Mouse (Mus musculus): ENCODE data around the gene Zcchc17.

Zcchc17 gene

GRCm38 (mm10) chr4:130359486-130360237 lies at the start of gene Zcchc17, which contains the start of gene Snrnp40:
TSS of gene Zcchc17 (minus strand) at chr4:130359943.
TSS of gene Snrnp40 (plus strand) at chr4:130360132.
- peak; percentile 99 for DNase-seq (ENCODE audit: low spot score)

- DNase-seq (ENCODE audit: low spot score), result no peak
Measured at GRCm38 (mm10) chr4:130391265-130391664, 31.5 kb upstream of the Zcchc17 start.

DNA sequence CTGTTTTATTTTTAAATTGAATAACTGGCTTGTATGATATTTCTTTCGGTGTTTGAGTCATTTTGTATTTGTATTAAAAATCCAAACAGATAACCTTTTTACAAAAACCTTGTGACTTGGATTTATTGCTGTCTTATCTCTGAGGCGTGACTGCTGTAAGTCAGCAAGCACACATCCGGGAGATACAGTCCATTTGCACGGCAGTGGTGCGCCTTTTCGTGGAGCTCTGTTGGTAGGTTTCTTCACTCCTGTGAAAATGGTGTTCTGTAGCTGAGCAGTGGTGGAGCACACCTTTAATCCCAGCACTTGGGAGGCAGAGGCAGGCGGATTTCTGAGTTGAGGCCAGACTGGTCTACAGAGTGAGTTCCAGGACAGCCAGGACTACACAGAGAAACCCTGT lies 30.2 kb upstream of the Zcchc17 start:
- no peak for DNase-seq (ENCODE audit: low spot score)

- DNase-seq (ENCODE audit: low spot score), result no peak
Measured at GRCm38 (mm10) chr4:130389496-130389895, 29.8 kb upstream of the Zcchc17 start.

DNA sequence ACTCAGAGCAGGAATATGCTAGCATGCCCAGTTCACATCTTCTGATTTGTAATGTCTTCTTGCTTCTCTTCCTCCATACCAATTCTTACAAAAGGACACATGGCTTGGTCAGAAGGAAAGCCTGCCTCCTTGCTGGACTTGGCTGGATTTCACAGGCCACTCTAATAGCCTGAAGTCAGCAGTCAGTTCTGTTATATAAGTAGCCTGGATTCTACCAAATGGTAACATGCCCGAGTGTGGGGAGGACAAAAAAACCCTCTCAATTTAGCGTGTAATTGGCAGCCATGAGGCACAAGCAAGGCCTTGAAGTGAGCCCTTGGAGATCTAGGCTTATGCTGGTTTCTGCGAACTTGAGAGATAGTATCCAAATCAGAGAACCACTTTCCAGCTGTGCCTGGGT lies 27.5 kb upstream of the Zcchc17 start:
- peak; percentile 71 for DNase-seq (ENCODE audit: low spot score)

DNA sequence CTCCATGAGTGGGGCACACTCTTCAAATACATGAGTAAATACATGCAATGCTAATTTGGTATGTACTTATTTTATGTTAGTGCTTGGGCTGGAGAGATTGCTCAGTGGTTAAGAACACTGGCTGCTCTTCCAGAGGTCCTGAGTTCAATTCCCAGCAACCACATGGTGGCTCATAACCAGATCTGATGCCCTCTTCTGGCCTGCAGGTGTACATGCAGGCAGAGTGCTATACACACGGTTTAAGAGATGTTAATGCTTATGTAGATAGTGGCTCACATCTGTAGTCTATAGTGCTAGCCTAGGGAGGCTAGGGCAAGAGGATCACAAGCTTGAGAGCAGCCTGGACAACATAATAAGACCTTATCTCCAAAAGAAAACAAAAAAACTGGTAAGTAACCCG lies 20.7 kb upstream of the Zcchc17 start:
- DNase-seq (ENCODE audit: low spot score), result no peak

DNA sequence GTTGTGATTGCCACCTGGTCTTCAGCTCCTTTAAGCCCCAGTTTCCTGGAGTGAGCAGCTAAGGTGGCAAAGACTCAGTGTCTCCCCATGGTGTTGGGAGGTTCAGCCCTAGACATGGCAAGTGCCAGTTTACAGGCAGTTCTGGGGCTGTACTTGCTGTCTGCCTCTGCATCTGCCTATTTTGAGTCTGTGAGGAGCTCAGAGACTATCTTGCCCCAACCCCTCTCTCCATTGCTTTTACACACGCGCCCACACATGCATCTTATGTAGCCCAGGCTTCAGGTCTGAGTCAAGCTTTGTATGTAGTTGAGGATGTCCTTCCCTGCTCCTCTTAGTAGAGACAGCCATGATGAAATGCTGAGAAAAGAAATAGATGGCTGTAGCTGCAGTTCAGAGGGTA lies 19.4 kb upstream of the Zcchc17 start:
- no peak for DNase-seq (ENCODE audit: low spot score)

DNA sequence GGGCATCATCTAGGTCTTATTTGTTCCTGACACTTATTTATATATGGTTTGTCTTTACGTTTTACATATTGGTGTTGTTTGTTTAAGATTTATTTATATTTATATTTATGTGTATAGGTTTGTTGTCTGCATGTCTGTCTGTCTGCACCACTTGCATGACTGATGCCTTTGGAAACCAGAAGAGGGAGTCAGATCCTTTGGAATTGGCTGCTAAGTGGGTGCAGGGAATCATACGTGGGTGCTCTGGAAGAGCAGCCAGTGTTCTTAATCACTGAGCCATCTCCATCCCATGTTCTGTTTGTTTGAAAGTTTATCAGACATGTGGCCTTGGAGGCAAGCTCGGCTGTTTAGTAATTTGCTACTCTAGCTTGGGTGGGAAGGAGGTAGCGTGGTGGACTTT lies 17.8 kb upstream of the Zcchc17 start:
- no peak for DNase-seq (ENCODE audit: low spot score)

DNA sequence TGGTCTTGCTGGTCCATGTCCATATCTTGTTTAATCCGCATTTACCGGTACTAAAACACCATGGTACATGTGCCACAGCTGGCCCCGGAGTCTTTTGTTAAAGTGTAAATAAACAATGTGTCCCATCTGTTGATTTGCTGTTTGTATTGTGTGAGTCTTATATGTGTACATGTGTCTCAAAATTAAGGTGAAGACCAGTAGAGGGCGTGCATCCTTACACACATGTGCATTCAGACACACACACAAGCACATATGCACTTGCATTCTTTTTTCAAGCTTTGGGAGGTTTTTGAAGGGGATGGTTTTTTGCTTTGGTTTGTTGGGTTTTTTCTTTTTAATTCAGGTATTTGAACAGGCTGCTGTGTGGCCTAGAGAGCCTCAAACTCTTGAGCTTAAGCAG lies 16.9 kb upstream of the Zcchc17 start:
- no peak for DNase-seq (ENCODE audit: low spot score)

GRCm38 (mm10) chr4:130360238-130360590 lies 471 bp upstream of the Zcchc17 start:
- DNase-seq (ENCODE audit: low spot score), result no peak

DNA sequence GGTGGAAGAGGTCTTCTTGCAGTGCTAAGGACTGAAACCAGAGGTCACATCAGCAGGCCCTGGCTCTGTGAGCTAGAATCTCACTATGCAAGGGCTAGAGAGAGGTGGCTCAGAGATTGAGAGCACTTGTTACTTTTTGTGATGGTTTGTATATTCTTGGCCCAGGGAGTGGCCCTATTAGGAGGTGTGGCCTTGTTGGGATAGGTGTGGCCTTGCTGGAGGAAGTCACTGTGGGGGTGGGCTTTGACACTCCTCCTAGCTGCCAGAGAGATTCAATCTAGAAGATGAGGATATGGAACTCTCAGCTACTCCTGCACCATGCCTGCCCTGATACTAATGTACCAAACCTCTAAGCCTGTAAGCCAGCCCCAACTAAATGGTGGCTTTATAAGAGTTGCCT lies 1.8 kb downstream of the Zcchc17 start:
- no peak for DNase-seq (ENCODE audit: low spot score)

DNA sequence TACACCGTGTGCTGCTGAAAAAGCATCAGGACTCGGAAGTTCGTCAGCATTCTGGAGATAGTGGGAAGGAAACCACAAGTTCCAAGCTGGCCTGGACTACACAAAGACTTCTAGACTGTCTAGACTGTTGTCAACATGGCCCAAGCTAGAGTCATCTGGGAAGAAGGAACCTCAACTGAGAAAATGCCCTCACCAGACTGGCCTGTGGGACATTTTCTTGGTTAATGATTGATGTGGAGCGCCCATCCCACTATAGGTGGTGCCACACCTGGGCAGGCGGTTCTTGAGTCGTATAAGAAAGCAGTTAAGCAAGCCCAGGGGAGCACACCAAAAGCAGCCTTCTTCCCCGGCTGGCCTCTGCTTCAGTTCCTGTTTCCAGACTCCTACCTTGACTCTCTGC lies 7.2 kb downstream of the Zcchc17 start:
- no peak for DNase-seq (ENCODE audit: low spot score)

- DNase-seq (ENCODE audit: low spot score), result no peak
Measured at GRCm38 (mm10) chr4:130350690-130351422, 8.9 kb downstream of the Zcchc17 start.

DNA sequence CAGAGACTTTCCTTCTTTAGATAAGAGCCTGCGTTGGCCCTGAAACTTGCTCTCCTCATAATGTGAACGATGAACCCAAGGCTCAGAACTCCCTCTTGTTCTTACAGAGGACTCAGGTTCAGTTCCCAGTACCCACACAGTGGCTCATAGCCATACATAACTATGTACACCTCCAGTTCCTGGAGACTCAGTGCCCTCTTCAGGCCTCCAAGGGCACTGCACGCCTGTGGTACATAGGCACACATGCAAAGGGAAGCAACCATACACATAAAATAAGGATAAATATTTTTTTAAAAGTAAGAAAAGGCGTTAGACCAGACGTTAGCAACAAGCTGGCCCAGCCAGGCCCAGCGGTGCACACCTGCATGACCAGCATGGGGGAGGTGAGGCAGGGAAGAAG lies 10.1 kb downstream of the Zcchc17 start:
- DNase-seq (ENCODE audit: low spot score), result no peak

DNA sequence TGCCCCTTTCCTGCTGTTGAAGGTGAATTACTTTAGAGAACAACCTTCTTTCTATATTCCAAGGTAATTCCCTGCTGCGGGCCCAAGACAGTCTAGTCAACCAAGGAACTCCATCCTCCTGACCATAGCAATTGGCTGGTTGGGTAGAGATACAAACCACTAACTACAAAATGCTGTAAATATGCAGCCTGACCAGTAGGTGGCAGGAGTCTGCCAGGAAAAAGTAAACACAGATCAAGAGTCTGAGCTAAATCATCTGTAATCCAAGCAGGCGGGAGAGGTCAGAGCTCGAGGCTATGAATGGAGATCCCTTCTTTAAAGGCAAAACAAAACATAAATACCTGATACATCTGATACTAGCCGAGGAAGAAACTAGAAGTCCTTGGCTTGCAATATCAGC lies 18.1 kb downstream of the Zcchc17 start:
- peak; percentile 76 for DNase-seq (ENCODE audit: low spot score)

GRCm38 (mm10) chr4:130335867-130336266 lies 23.9 kb downstream of the Zcchc17 start:
- DNase-seq (ENCODE audit: low spot score), result no peak

DNA sequence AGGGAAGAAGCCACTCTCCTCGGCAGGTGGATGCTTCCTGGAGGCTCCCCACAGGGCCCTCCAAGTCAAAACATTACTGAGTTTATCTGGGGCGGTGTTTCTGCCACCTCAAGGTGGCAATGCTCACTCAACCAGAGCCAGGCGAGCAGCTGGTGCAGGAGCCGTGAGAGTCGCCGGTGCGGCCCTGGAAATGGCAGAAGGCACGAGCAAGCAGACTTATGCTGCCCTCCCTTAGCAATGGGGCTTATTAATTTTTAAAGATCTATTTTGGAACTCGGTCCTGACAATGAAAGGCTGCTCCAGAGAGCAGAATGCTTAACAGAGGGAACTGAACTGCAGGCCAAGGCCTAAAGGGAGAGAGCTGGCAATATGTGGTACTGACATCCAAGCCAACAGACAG lies 32.4 kb downstream of the Zcchc17 start:
- DNase-seq (ENCODE audit: low spot score), result no peak

DNA sequence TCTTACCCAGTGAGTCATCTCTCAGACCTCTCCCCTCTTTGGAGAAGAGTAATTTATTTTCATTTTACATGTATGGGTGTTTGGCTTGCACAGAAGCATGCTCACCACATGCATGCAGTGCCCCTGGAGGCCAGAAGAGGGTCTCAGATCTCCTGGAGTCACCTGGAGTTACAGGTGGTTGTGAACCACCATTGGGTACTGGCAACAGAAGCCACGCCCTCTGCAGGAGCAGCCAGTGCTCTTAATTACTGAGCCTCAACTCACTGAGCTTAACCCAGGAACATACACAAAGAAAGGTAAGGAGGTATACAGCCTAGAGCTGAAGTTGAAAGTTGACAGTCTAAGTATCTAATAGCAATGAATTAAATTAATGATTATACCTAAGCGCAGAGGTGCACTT lies 34.3 kb downstream of the Zcchc17 start:
- no peak for DNase-seq (ENCODE audit: low spot score)

GRCm38 (mm10) chr4:130323607-130324006 lies 36.1 kb downstream of the Zcchc17 start:
- DNase-seq (ENCODE audit: low spot score), result no peak

DNA sequence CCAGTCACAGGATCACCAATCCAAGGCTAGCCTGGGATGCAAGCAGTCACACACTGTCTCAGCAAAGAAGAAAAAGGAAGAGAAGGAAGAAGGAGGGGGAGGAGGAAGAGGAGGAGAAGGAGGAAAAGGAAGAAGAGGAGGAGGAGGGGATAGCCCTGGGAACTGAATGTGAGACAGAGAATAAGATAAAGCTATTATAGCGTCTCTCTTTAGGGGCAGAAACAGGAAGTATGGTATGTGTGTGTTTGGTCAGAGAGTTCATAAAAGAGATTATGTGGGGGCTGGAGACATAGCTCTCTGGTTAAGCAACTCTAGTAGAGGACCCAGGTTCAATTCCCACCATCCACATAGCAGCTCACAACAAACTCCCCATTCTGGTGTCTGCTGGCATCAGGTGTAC lies 36.6 kb downstream of the Zcchc17 start:
- no peak for DNase-seq (ENCODE audit: low spot score)

- no peak for DNase-seq (ENCODE audit: low spot score)
Measured at GRCm38 (mm10) chr4:130322567-130322966, 37.2 kb downstream of the Zcchc17 start.

DNA sequence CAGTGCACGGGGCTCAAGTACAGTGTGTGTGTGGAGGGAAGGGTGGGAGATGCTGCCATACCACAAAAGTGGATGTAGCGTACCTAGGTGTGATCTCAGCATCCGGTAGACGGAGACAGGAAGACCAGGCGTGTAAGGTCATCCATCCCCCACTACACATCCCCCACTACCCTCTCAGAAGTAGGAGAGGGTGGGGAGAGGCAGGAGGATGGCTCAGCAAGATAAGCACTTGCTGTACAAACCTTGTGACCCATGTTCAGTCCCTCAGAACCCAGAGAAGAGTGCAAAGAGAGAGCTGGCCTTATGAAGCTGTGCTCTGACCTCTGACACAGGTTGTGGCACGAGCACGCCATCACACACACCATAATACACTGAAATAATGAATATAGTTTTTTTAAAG lies 38.1 kb downstream of the Zcchc17 start:
- no peak for DNase-seq (ENCODE audit: low spot score)

- no peak for DNase-seq (ENCODE audit: low spot score)
Measured at GRCm38 (mm10) chr4:130319564-130319963, 40.2 kb downstream of the Zcchc17 start.

GRCm38 (mm10) chr4:130318122-130318521 lies 41.6 kb downstream of the Zcchc17 start:
- DNase-seq (ENCODE audit: low spot score), result no peak
